Mouse (Mus musculus): ENCODE measurements at regions not wholly inside any gene's neighbourhood (a gene's known extent, or its start where the extent isn't known, plus 50 kb on each side); places are given as distances from the start of the nearest gene placed in this dataset.
A peak's percentile ranks its signal among the peaks of the same experiment; 100 is the strongest.

DNA sequence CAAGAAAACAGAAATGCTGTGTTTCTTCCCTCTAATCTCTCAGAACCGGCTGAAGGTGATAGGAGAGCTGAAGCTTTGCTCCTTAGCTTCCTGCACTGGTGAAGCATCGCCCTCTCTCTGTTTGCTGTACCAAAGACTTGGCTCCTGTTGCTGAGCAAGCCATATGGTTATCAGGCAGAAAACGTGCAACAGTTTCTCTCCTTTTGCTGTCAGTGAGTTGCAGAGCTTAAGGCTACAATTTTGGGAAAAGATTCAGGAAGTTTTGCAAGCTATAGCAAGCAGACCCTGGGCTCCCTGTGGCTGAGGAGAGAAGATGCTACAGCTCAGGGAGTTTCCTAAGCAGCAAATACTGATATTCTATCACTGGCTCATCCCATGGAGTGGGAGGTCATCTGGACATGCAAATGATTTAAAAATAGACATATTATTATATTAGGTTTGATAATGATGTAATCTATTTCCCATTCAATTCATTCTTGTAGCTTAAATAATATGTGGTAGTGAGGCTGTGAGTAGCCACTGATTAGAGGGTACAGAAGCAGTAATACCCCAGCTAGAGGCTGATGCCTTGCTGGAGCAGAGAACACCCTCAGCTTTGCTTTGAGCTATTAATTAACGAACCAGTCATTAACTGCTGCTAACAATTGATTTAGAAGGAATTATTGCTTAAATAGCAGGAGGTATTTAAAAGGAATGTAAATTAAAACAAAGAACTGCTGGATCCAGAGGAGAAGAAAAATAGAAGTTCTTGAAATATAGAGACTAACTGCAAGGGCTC, 240.1 kb upstream of the Emcn start:
- DNase-seq (ENCODE audit: low spot score in 2 of 2) = no peak

DNA sequence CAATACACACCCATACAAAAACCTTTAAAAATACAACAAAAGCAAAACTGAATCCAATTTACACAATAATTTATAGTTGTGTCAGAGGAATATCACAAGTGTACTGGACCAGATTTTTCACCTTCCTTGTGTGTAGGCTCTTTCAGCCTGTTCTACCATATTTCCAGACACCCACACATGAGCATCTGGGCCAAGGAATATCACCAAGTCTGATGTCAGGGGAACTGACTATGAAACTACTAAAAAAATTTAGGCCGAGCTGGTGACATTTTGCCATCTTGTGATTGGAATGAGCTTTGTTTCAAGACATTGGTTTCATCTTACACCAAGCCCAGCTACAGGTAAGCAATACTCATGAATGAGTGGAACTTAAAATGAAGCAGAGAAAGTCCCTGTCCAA, 234.9 kb upstream of the Emcn start:
- DNase-seq (ENCODE audit: low spot score in 2 of 2) = no peak

DNA sequence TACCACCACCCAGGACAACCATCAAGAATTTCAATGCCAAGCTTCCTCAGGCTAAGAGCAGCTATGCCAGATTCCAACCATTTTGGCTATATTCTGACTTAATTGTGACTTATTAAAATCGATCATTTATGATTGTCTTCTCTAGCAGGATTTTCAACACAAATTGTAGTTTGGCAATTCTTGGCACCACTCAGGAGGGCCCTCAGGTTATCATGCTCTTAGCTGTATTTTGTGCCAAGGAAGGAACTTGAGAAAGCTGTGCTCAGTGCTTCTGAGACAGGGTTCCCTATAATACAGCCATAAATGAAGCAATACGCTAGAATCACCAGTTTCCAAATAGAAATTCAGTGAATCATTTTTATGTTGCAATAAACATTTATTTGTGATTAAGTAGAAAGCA, 232.7 kb upstream of the Emcn start:
- DNase-seq (ENCODE audit: low spot score in 2 of 2) = no peak

DNA sequence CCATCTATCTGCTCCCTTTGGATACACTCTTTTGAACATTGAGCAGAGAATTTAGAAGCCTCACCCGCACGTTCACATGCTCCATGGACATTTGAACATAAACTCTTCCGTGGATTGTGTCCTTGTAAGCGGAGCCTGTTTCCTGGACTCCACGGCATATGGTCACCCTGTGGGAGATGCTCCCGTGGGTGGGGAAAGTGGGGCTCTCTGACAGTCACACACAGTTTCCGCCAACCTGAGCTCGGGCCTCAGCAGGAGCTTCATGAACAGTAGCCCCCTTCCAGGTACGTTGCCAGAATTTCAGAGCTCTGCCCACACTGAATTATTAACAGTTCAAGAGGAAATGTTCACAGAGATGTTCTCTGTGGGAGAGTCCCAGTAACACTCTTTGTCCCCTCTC, 231.1 kb upstream of the Emcn start:
- DNase-seq (ENCODE audit: low spot score in 2 of 2) = no peak

DNA sequence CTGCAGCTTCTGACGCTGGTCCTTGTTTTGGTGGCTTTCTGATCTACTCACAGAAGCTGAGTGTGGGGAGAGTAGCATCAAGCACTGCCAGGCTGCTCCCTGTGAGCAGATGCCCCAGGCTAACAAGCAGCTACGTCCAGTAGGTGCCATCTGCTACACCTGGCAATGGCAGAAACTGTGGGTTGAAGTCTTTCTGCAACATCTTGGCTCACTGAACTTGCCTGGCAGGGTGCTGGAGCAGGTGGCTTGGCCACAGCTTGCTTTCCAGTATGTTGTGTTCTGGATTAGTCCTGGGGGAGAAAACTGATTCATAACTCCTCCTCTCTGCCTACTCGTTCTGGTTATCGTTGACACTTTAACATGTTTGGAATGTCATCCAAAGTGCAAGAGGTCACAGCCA, 230.4 kb upstream of the Emcn start:
- no peak for DNase-seq (ENCODE audit: low spot score in 2 of 2)

DNA sequence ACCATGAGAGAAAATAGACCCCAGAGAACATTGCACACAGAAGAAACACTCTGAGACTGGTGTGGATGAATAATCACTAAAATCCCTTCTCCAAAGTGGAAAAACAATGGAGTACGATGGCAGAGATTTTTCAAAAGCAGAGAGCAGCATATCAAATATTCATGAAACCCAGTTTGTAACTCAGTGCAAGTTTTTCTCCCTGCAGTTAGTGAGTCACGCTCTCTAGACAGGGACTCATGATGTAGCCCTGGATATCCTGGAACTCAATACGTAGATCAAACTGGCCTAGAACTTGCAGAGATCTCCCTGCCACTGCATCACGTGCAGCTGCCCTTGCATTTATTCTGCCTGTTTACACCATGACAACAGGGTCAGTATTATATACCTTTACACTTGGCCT, 210.9 kb upstream of the Emcn start:
- DNase-seq (ENCODE audit: low spot score in 2 of 2) = no peak

DNA sequence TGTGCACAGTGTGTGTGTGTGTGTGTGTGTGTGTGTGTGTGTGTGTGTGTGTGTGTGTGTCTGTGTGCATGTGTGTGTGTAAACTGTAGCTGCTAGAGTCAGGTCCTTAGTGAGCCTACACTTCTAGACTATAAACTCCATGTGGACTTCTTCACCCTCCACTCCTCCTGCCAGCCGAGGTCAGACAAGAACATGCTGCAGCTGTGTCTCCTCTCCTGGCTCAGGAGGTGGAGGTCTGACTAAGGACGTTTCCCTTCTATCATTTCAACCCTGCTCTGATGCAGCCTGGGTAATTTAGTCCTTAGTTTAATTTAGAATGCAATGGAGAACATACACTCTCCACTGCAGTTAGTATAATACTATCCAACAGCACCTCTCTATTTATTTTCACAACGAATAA, 198.8 kb upstream of the Emcn start:
- DNase-seq (ENCODE audit: low spot score in 2 of 2) = no peak

DNA sequence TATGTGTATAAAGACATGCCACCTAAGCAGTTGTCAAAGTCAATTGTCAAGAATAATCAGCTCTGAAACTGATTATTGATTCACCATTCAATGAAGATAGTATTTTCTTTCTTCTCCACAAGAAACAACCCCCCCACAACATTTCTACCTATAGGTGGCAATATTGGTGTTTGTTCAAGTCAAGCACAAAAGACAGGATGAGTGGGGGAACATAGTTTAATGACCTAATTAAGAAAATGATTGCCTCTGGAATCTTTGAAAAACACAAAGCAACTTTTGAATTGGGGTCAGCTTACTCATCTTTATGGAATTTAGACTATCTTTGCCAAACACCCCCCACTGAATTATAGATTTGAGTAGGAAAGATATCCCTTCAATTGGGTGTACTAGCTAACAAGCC, 194.8 kb upstream of the Emcn start:
- no peak for DNase-seq (ENCODE audit: low spot score in 2 of 2)

DNA sequence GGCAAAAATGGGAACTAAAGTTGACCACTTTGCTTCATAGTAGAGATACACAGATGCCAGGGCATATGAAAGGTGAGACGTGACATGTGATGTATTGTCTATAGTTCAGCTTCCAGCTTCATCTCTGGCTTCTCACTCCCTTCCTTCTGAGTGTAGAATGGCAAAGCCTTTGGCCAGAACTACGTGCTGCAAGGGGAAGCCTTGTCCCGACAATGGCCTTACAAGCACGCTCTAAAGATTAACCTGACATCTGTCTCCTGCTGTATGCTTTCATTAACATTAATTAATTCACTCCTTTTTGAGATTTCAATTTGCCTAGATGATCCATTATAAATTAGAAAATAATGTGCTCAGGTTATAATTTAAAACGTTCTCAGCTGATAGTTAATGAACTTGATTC, 193.5 kb upstream of the Emcn start:
- no peak for DNase-seq (ENCODE audit: low spot score in 2 of 2)

DNA sequence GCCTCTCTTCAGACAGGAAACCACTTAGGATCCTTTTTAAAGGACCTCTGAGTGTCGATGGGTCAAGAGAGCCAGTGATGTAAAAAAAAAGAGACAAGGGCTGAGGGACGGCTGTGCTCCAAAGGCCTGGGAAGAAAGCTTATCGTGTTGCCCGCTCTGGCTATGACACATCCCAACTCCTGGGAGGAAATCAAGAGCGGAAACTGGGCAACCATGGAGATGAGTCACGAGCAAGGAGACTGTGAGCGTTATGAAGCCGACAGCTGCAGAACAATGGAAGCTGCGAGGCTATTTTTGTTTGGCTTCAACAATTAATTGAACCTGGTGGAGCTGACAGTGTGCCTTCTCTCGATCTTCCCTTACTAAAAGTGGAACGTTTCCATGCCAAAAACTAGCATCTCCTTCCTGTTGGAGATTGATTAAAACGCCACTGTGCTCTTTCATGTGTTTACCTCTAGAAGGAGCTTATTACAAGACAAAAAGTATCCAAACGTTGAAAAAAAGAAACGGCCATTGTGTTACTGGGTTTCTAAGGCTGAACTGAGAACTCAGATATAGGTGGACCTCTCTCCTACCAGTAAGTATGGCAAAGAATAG, 190.4 kb upstream of the Emcn start:
- peak in 1 of 2 experiments; percentile 7 for DNase-seq (ENCODE audit: low spot score in 2 of 2)

DNA sequence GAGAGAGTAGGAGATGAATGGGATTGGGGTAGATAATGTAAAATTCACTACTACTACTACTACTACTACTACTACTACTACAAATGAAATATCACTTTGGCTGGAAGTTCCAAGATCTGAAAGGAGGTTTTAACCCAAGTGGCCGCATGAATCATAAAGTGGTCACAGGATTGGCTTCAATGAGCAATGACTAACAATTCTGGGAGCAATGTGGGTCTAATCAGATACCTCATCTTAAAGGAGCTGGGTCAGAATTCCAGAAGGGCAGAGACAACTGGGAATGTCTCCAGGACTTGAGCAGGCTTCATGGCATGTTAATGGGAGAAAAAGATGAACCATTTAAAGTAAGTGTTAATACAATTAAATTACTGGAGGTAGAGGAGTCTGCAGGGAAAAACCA, 189.4 kb upstream of the Emcn start:
- DNase-seq (ENCODE audit: low spot score in 2 of 2) = no peak

DNA sequence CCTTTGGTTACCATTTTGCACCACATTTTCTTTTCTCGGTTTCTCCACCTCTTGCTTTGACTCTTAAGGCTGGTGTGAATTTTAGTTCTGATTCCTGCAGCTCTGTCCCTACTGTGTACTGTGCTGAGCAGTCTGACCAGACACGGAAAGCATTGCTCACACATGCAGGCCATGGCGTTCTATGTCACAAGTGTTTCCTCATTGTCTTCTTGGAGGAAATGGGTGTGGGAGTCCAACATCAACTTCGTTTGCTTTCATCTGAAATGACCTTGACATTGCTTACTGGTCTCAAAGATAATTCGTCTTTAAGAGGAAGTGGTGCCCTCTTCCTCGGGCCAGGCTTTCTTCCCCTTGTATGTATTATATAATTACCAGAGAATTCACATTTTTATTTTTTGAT, 187.6 kb upstream of the Emcn start:
- DNase-seq (ENCODE audit: low spot score in 2 of 2) = no peak

DNA sequence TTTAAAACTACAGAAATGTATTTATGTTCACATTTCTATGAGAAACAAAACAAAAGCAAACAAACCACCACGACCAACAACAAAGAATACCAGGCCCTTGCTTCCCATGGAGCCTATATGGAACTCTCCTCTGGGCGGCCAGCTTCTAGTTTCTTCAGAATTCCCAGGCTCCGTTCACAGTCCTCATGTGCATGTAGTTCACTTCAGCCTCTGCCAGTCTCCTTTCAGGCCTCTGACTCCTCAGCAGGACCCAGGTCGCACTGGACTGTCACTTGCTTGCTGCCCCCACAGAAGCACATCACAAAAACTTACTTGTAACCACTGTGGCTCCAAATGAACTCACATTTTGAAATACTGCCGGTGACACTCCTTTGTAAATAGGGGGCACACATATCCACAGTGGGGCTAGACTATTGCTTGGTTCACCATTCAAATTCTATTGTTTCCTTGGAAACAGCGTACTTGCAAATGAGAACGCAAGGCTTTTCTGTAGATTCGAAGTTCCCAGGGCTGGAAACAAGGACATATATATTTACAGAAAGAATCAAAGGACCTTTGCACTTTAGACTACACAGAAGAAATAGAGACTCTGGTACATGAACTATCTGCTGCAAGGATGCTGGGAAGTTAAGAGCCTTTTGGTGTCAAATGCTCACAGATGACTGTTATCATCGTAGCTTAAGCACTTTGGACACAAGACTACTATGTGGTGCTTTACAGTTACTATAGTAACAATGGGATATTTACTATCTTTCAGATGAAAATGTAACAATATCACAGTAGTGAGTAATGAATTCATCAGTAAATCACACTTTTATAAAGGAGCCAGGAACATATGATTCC, 186.4 kb upstream of the Emcn start:
- no peak for DNase-seq (ENCODE audit: low spot score in 2 of 2)

DNA sequence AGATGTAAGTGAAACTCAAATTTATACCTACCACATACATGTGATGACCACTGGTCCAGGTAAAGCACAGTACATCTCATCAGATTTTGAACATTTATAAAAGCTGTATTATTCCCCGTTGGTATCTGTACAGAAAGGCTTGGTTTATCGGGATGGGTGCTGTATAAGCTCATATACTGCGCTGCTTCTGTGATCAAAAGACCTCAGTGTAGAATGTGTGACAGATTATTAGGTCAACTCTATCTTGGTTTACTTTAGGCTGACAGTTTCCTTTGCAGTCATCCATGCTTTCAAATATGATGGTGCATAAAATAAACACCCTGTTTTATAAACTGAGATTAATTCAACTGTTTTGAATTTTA, 185.8 kb upstream of the Emcn start:
- no peak for DNase-seq (ENCODE audit: low spot score in 2 of 2)

DNA sequence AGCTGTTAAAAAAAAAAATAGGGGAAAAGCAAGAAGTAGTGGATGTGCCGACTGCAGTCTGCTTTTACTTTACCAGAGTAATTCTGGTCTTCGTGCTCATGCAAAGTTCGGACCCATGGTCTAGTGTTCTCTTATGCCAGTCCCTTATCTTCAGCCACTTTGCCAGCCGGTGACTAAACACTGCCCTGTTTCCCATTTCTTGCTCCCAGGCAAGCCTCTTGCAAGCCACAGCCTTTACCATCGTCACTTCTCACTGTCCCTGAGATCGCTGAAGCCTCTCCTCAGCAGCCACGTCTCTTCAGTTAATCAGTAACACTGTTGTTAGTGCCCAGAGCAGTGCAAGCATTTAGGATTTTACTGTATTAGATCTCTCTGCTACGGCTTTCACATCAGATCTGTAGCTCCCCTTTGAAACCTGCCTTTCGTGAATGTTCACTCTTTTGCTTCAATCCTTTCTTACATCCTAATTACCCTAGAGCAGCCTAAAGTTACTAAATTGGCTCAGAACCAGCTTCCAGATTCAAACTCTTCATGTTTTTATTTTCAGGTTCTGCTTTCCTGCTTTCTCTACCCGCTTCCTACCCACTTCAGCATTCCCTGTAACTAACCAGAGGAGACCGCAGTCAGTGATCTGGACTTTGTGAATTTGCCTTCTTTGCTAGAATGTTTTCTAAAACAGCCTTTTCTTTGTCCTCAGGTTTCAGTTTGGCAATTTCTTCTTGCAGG, 184.5 kb upstream of the Emcn start:
- peak in 1 of 2 experiments; percentile 5 for DNase-seq (ENCODE audit: low spot score in 2 of 2)

DNA sequence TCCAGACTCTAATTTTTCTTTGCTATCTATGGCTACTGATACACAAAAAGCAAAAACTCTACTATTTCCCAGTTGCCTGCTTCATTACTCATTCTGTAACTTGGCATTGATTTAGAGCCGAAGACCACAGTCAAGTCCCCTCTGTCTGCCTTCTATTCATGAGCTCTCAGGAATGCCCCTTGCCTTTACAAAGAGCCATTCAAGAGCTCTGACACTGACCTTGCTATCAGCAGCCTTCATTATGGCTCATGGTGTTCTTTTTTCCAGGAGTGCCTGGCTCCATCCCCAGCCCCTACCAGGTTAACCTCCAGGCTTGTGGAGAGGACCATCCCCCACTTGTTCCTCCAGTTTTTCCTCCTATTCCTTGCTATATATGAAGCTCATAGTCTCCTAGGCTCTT, 151.8 kb upstream of the Emcn start:
- DNase-seq (ENCODE audit: low spot score in 2 of 2) = no peak

DNA sequence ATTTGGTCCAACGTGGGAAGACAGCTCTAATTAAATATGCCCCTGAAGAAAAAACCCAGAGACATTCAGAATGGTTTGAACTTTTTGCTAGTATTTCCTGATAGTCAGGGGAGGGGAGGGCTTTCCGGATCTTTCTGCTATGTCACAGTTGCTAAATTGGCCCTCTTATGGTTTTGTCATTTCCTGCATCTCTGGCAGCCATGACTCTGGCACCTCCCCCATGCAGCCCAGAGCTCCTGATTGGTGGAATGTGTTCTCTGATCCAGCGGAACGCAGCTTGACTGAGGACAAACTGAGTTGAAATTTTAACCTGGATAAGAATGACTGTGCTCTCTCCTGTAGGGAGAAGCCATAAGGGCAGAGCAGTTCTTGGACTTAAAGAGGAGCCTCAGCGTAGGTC, 150.4 kb upstream of the Emcn start:
- DNase-seq (ENCODE audit: low spot score in 2 of 2) = no peak

DNA sequence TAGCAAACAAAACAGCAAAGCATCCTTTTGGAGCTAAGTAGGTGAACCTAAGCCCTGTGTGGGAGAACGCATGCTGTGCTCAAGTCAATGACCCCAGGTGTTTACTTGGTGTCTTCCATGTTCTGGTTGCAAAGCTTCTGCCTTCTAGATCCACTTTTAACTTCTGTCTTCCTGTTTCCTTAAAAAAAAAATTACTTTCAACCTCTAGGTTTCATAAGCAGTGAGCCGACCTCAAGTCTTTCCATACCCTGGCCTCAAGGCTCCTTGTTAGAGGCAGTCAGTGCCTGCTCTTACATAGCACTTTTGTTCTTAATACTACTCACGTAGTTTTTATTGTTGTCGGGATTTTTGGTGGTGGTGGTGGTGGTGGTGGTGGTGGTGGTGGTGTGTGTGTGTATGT, 149.9 kb upstream of the Emcn start:
- no peak for DNase-seq (ENCODE audit: low spot score in 2 of 2)

DNA sequence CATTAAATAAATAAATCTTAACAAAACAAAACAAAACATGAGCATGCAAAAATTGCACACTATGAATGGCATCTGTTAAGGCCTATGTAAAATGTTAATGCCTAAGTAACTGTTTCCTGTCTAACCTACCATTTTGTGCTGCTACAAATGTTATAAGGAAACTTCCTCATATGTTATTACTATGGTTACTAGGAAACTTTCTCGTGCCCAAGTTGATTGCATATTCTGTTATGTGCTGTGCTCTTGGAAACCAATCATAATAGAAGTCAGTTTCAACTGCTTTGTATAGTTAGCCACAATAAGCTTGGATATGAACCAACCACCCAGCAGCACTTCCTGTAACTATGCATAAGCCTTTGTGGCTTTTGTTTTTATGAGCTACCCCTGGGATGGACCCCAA, 147.0 kb upstream of the Emcn start:
- DNase-seq (ENCODE audit: low spot score in 2 of 2) = no peak

DNA sequence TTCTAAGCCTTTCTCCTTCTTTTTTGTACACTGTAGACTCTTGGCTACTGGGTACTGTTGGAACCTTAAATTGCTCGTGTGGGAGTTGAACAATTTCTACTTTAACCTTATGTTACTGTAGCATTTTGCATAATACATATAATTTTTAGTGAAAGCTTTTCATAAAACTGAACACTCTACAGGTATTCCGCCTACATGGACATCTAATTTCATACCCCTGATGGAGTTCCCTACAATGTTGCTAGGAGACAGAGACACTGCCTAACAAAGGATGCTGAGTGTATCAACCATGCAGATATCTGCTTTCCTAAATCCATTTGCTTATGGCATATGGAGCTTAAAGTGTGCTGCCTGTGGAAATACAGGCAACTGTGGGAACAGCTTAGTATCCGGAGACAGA, 129.2 kb upstream of the Emcn start:
- no peak for DNase-seq (ENCODE audit: low spot score in 2 of 2)

DNA sequence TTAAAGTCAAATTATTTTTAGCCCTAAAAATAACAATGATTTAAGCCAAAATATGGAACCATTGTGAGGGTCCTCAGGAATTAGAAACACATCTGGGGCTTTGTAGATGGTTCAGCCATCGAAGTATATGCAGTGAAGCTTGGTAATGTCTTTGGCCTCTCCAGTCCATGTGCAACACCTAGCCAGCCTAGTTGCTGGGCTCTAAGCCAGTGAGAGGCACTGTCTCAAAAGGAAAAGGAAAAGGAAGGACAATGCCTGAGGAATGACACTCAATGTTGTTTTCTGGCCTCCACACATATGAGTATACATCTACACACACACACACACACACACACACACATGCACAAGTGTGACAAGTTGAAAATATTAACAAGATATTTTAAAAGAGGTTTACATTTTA, 124.8 kb upstream of the Emcn start:
- no peak for DNase-seq (ENCODE audit: low spot score in 2 of 2)

DNA sequence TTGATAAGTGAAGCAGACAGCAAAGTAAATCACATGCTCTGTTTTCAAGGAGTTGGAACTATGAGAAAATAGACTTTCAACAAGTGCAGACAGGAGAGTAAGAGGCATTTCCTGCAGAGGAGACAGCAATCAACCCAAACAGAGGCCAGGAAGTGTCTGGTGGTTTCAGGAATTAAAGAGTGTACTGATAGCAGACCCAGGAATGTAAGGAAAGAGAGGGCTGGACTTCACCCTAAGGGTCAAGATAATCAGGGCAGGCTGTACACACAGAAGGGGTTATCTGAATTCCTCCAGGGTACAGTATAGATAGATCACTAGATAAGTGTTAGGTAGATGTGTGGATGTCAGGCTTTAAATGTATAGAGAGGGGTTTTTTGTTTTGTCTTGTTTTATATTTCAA, 123.6 kb upstream of the Emcn start:
- no peak for DNase-seq (ENCODE audit: low spot score in 2 of 2)

All from frontal cortex, postnatal 25 days (tissue).